Mouse (Mus musculus) G1E (cell line): ENCODE data around the gene Ppara. TPM values are rescaled to one million over a fixed set of nuclear protein-coding genes. Genes with fewer than 3 reads are reported as not detected.

Source experiments
- ATAC-seq: 2 replicates; pipeline ENCODE4 v1.8.0; 2016; ENCODE audit warnings: mild to moderate bottlenecking; ENCODE audit not compliant: insufficient number of reproducible peaks, poor library complexity, low FRiP score, severe bottlenecking; ENCODE audit errors: extremely low read depth
- DNase-seq: peaks from one replicate; pipeline ENCODE4 v3.0.0; 2012; ENCODE audit warnings: low spot score
- H3K27me3 ChIP-seq: 2 replicates; pipeline ENCODE4 v1.6.1; 2012; ENCODE audit warnings: mild to moderate bottlenecking, low read length, inconsistent platforms; ENCODE audit not compliant: insufficient read depth
- H3K36me3 ChIP-seq: replicated peaks from 2 replicates; pipeline ENCODE3; 2012; ENCODE audit warnings: mild to moderate bottlenecking, inconsistent platforms
- H3K4me1 ChIP-seq: 2 replicates; pipeline ENCODE4 v1.6.1; 2012; ENCODE audit warnings: low read depth, low read length, inconsistent platforms, mixed read lengths; ENCODE audit not compliant: insufficient read depth
- H3K4me3 ChIP-seq: 2 replicates; pipeline ENCODE4 v1.5.1; 2012; ENCODE audit warnings: low read depth, mild to moderate bottlenecking, inconsistent platforms, low read length, moderate library complexity, mixed read lengths
- H3K9me3 ChIP-seq: replicated peaks from 2 replicates; pipeline ENCODE4 v1.6.1; 2012; ENCODE audit warnings: inconsistent platforms
- CTCF ChIP-seq: IDR thresholded peaks from 2 replicates; pipeline ENCODE4 v1.5.1; 2012; ENCODE audit warnings: low read depth, low read length, inconsistent platforms, mixed read lengths
- GATA1 ChIP-seq: IDR thresholded peaks from 2 replicates; pipeline ENCODE4 v1.6.1; 2012; ENCODE audit warnings: borderline replicate concordance, low read length, inconsistent platforms, mixed read lengths
- GATA2 ChIP-seq: IDR thresholded peaks from 2 replicates; pipeline ENCODE4 v1.6.1; 2012; ENCODE audit warnings: low read depth, low read length, inconsistent platforms, borderline replicate concordance
- POLR2AphosphoS5 ChIP-seq: IDR thresholded peaks from 2 replicates; pipeline ENCODE4 v1.6.1; 2012; ENCODE audit warnings: low read depth, low read length, inconsistent platforms; ENCODE audit not compliant: insufficient replicate concordance
- TAL1 ChIP-seq: conservative IDR thresholded peaks from 2 replicates; pipeline ENCODE4 v1.6.1; 2012; ENCODE audit warnings: low read depth, low read length, inconsistent platforms, mixed read lengths
- polyA plus RNA-seq: library from polyadenylated mRNA; stranded (reverse); fragments of >175 nt; gene quantifications from 2 replicates; pipeline ENCODE4 v1.2.3, GENCODE M21; 2012
- total RNA-seq, 2 experiments: library from RNA; stranded (forward) in 1 of 2; stranded (reverse) in 1 of 2; fragments of 200-1000 nt in 1 of 2; fragments of >200 nt in 1 of 2; fragmentation: Nextera tagmentation in 1 of 2; gene quantifications; 2 replicates each; pipeline ENCODE4 v1.2.3; 2014 to 2017

The Ppara gene
- total and polyA plus RNA-seq, 3 experiments: 0.11 TPM; not detected in 2

DNA sequence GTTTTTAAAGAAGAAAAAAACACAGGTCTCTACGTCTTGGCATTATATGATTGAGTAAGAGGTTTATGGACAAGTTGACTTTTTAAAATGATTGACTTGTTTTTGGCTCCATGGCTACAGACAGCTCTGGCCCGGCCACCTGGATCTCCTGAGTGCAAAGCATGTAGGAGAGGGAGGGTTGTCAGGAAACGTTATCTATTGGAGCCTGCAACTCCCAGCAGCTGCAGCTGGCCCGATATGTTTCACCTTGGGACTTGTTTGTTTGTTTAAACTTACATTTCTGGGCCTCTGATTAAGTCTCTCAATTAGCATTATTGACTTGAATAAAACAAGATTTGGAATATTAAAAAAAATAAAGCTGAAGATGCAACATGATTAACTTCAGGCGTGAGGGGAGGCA, 91.9 kb downstream of the Ppara start:
- H3K36me3 ChIP-seq: no peaks in the 10 kb centered on the region
- peaks cover 8% of the 10 kb centered on the region for H3K4me1 ChIP-seq
- ATAC-seq (no peak), DNase-seq (no peak)
- H3K27me3 ChIP-seq: peaks cover 27% of the 10 kb centered on the region
- no peak overlapping the region for H3K4me3 ChIP-seq
- TF ChIP-seq POLR2AphosphoS5 (no peak), GATA2 (no peak), CTCF (no peak), GATA1 (no peak), TAL1 (no peak)
- H3K9me3 ChIP-seq: 0 out of 2 replicates have a peak, but pooled peaks cover under 1% of the 10 kb centered on the region

GRCm38 (mm10) chr15:85828071-85828470, 93.3 kb downstream of the Ppara start:
- Histone ChIP-seq H3K36me3 (no peaks in the 10 kb centered on the region), H3K4me1 (peaks cover 20% of the 10 kb centered on the region), H3K27me3 (peaks cover 23% of the 10 kb centered on the region), H3K9me3 (no peaks in the 10 kb centered on the region), H3K4me3 (no peak overlapping the region)
- ATAC-seq (no peak), DNase-seq (no peak)
- no peak for TF ChIP-seq GATA2

GRCm38 (mm10) chr15:85829470-85829869, 94.7 kb downstream of the Ppara start:
- Histone ChIP-seq H3K36me3 (peaks cover 5% of the 10 kb centered on the region), H3K9me3 (no peaks in the 10 kb centered on the region), H3K27me3 (peaks cover 19% of the 10 kb centered on the region), H3K4me1 (peaks cover 20% of the 10 kb centered on the region), H3K4me3 (no peak overlapping the region)
- TF ChIP-seq TAL1: no peak
- TF ChIP-seq CTCF: no peak
- TF ChIP-seq POLR2AphosphoS5: no peak
- no peak for TF ChIP-seq GATA2
- no peak for TF ChIP-seq GATA1
- DNase-seq: no peak
- ATAC-seq: no peak

DNA sequence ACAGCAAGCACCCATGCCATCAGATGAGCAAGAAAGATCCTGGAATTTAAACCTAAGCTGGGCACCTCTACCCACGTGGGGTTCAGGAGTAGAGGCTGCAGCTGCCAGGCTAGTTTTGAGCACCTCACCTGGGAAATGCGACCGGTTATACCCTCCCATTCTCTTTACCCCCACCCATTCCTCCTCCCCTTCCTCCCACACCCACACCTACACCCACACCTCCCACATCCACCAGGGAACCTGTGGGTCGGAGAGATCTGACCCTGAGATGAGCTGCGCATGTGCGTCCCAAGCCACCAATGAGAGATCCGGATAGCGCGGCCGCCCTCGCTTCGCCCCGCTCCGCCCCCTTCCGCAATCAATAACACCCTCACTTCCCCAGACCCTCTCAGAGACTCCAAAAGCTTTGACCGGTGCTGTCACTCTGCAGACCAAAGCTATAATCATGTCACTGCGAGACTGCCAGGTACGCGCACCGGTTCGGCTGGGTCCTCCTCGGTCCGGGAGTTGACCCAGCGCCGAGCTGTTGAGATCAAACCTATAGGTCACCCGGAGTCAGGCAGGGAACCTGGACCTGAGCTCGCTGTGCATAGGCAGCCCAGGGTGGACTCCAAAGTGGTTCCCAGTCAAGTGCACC, 97.3 kb downstream of the Ppara start, which contains the start of gene Ttc38:
TSS of gene Ttc38 (plus strand) at position 353 of the 637 bp plus-strand sequence.
- TF ChIP-seq TAL1 (no peak), POLR2AphosphoS5 (no peak), CTCF (no peak), GATA2 (no peak), GATA1 (no peak)
- Histone ChIP-seq H3K36me3 (peaks cover 24% of the 10 kb centered on the region), H3K27me3 (peaks cover 7% of the 10 kb centered on the region), H3K9me3 (no peaks in the 10 kb centered on the region), H3K4me1 (peaks cover 25% of the 10 kb centered on the region), H3K4me3 (peak within 1 kb of the TSS; percentile 73)
- ATAC-seq (peak; percentile 92), DNase-seq (peak; percentile 91)

GRCm38 (mm10) chr15:85832599-85832998, 97.8 kb downstream of the Ppara start:
- ATAC-seq (no peak), DNase-seq (peak; percentile 20)
- Histone ChIP-seq H3K4me3 (peak overlapping the region; percentile 73), H3K27me3 (peaks cover 5% of the 10 kb centered on the region), H3K36me3 (peaks cover 24% of the 10 kb centered on the region), H3K4me1 (peaks cover 25% of the 10 kb centered on the region), H3K9me3 (no peaks in the 10 kb centered on the region)
- TF ChIP-seq POLR2AphosphoS5: no peak
- TF ChIP-seq GATA2: no peak
- no peak for TF ChIP-seq TAL1
- TF ChIP-seq GATA1: no peak
- no peak for TF ChIP-seq CTCF

GRCm38 (mm10) chr15:85835335-85835734, 100.6 kb downstream of the Ppara start:
- DNase-seq: no peak
- TF ChIP-seq TAL1 (no peak), CTCF (0 out of 2 replicates have a peak, but pooled peaks have one; percentile 5), GATA1 (no peak)
- H3K27me3 ChIP-seq: no peaks in the 10 kb centered on the region; the same call in 1 of the 2 replicates
- H3K4me3 ChIP-seq: no peak overlapping the region
- H3K36me3 ChIP-seq: peaks cover 24% of the 10 kb centered on the region
- no peaks in the 10 kb centered on the region for H3K9me3 ChIP-seq
- peaks cover 24% of the 10 kb centered on the region for H3K4me1 ChIP-seq
- no peak for ATAC-seq

DNA sequence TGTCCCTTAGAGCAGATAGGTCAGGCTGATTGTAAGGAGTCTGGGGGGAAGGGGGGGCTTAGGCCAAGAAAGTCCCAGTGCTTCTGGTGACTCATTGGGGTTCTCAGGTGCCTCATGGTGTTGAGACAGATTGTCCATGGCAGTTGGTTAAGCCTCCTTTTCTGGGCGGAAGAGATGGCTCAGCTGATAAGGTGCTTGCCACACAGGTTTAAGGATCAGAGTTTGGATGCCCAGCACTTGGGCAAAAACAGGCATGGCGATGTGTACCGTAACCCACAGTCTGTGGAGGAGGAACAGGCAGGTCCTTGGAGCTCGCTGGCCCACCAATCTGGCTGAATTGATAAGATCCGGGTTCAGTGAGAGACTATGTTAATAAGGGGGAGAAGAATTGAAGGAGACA, 102.1 kb downstream of the Ppara start:
- DNase-seq (no peak), ATAC-seq (no peak)
- Histone ChIP-seq H3K36me3 (peaks cover 32% of the 10 kb centered on the region), H3K4me1 (peaks cover 20% of the 10 kb centered on the region), H3K27me3 (no peaks in the 10 kb centered on the region), H3K9me3 (no peaks in the 10 kb centered on the region), H3K4me3 (no peak overlapping the region)
- TF ChIP-seq CTCF (no peak), GATA1 (no peak), TAL1 (no peak), POLR2AphosphoS5 (no peak), GATA2 (no peak)
